ENCODE assay signal across 9 mouse cellular contexts in genomic region chr8:117303666-117304065, GRCm38 (mm10). TPM values are rescaled to one million over a fixed set of nuclear protein-coding genes. Genes with fewer than 3 reads are reported as not detected.
DNase-seq lines count a peak whose midpoint lies in the region; ATAC-seq lines count a peak whose summit lies in the region.
"Had no signal": no experiment of that assay in that cellular context is flagged by ENCODE, and none has a peak within 500 bp of the region (broad histone marks: within the 10 kb centered on the region; RNA-seq: fewer than 3 reads in every experiment).

No protein-coding gene starts in this region.

- H3K4me1 ChIP-seq in heart, embryonic 10.5 days: peaks cover 84% of the 10 kb centered on the region
- peaks cover 69% of the 10 kb centered on the region for H3K4me1 ChIP-seq in limb, embryonic 12.5 days (replicated peaks)
- H3K4me1 ChIP-seq in stomach, embryonic 15.5 days: peaks cover 57% of the 10 kb centered on the region

- H3K9ac ChIP-seq in limb, embryonic 12.5 days (replicated peaks): no peak overlapping the region
- no peak overlapping the region for H3K9ac ChIP-seq in stomach, embryonic 15.5 days

- H3K36me3 ChIP-seq in heart, embryonic 10.5 days: no peaks in the 10 kb centered on the region
- no peaks in the 10 kb centered on the region for H3K36me3 ChIP-seq in limb, embryonic 12.5 days
- H3K36me3 ChIP-seq in stomach, embryonic 15.5 days: no peaks in the 10 kb centered on the region

- 37% methylated on average over 9 of the region's 9 CpGs for WGBS in heart, embryonic 10.5 days
- WGBS in limb, embryonic 12.5 days: 52% methylated on average over 9 of the region's 9 CpGs
- 46% methylated on average over 9 of the region's 9 CpGs for WGBS in stomach, embryonic 15.5 days

- no peak overlapping the region for H3K4me3 ChIP-seq in heart, embryonic 10.5 days
- no peak overlapping the region for H3K4me3 ChIP-seq in limb, embryonic 12.5 days (replicated peaks)
- no peak overlapping the region for H3K4me3 ChIP-seq in stomach, embryonic 15.5 days (replicated peaks)

- no peak overlapping the region for H3K4me2 ChIP-seq in limb, embryonic 12.5 days
- no peak overlapping the region for H3K4me2 ChIP-seq in stomach, embryonic 15.5 days

- no peak for DNase-seq in heart, embryonic 10.5 days (ENCODE audit: low spot score)
- DNase-seq in heart, postnatal 14 days: no peak
- peak; percentile 41 for DNase-seq in retina, postnatal 1 day
- DNase-seq in retina, embryonic 14.5 days (ENCODE audit: low spot score): no peak
- DNase-seq in cerebellum, adult 9-10 months: no peak
- DNase-seq: cerebellum, adult 11 months had no signal

- intact Hi-C loops in heart, postnatal 14 days (cut with DNase I): no loop called here

- H3K9me3 ChIP-seq in heart, embryonic 10.5 days: no peaks in the 10 kb centered on the region
- H3K9me3 ChIP-seq in limb, embryonic 12.5 days: no peaks in the 10 kb centered on the region
- no peaks in the 10 kb centered on the region for H3K9me3 ChIP-seq in stomach, embryonic 15.5 days

- H3K27ac ChIP-seq in heart, embryonic 10.5 days: peak overlapping the region; percentile 56
- H3K27ac ChIP-seq in limb, embryonic 12.5 days: 0 out of 2 replicates have a peak overlapping the region, but pooled peaks have one; percentile 17
- H3K27ac ChIP-seq in stomach, embryonic 15.5 days: peak overlapping the region; percentile 59

- H3K27me3 ChIP-seq in heart, embryonic 10.5 days (ENCODE audit: insufficient read depth, poor library complexity, severe bottlenecking): no peaks in the 10 kb centered on the region
- no peaks in the 10 kb centered on the region for H3K27me3 ChIP-seq in limb, embryonic 12.5 days
- no peaks in the 10 kb centered on the region for H3K27me3 ChIP-seq in stomach, embryonic 15.5 days (replicated peaks)

- ATAC-seq in limb, embryonic 12.5 days (ENCODE audit: insufficient number of reproducible peaks, insufficient read depth, low FRiP score, low TSS enrichment, low read depth): no peak
- ATAC-seq in stomach, embryonic 15.5 days (ENCODE audit: insufficient read depth, low FRiP score, low read depth): 0 out of 2 replicates have a peak, but pooled peaks have one; percentile 16
- no peak for ATAC-seq in erythroblast, adult 5-6 weeks (replicated peaks; ENCODE audit: low FRiP score, poor library complexity, severe bottlenecking)

RNA-seq across cellular contexts. Expression of gene Cmip, which starts 46.8 kb away (rescaled TPM):
- polyA plus RNA-seq in heart, embryonic 10.5 days (2016; fragmentation: Nextera tagmentation; extraction: Ambion mirVana): 6.4 and 8.3 TPM in 2 replicates
- 10 to 100 TPM; 29.5 to 30.9 TPM for total RNA-seq in heart, postnatal 14 days (2021)
- polyA plus RNA-seq in limb, embryonic 12.5 days (2016; fragmentation: Nextera tagmentation; extraction: Ambion mirVana): 10.1 and 20.8 TPM in 2 replicates
- 31.8 and 32.1 TPM in 2 replicates for polyA plus RNA-seq in stomach, embryonic 15.5 days (2015; fragmentation: Nextera tagmentation; extraction: Ambion mirVana)
- 25.1 and 34.8 TPM in 2 replicates for total RNA-seq in erythroblast, adult 5-6 weeks (2015; ENCODE audit: low replicate concordance)
- 23.0 and 28.3 TPM in 2 replicates for total RNA-seq in erythroblast, adult 5-6 weeks (2017; ENCODE audit: low replicate concordance)
